Mouse (Mus musculus) forebrain, embryonic 13.5 days (tissue): Measurements from ENCODE around the gene Wnt2. TPM values are rescaled to one million over a fixed set of nuclear protein-coding genes. Genes with fewer than 3 reads are reported as not detected.

Experiments
- ATAC-seq: fragments of 200-750 bp; cut with Nextera tagmentation; 2 replicates; pipeline ENCODE4 v1.8.0; 2017
- H3K27ac ChIP-seq: fragments of 300-500 bp; sonication (generic); 2 replicates; pipeline ENCODE4 v1.5.1; 2015; ENCODE audit warnings: inconsistent platforms, mild to moderate bottlenecking, moderate library complexity
- H3K27me3 ChIP-seq: fragments of 300-500 bp; sonication (generic); 2 replicates; pipeline ENCODE4 v1.6.1; 2015; ENCODE audit warnings: mild to moderate bottlenecking, inconsistent platforms
- H3K36me3 ChIP-seq: fragments of 300-500 bp; sonication (generic); 2 replicates; pipeline ENCODE4 v1.6.1; 2015; ENCODE audit warnings: mild to moderate bottlenecking, inconsistent platforms; ENCODE audit not compliant: poor library complexity, severe bottlenecking
- H3K4me1 ChIP-seq: fragments of 300-500 bp; sonication (generic); 2 replicates; pipeline ENCODE4 v1.6.1; 2015; ENCODE audit warnings: inconsistent platforms
- H3K4me2 ChIP-seq: fragments of 300-500 bp; sonication (generic); 2 replicates; pipeline ENCODE4 v1.6.1; 2015; ENCODE audit warnings: inconsistent platforms, mild to moderate bottlenecking, moderate library complexity
- H3K4me3 ChIP-seq: fragments of 300-500 bp; sonication (generic); 2 replicates; pipeline ENCODE4 v1.5.1; 2015; ENCODE audit warnings: mild to moderate bottlenecking, inconsistent platforms
- H3K9ac ChIP-seq: fragments of 300-500 bp; sonication (generic); 2 replicates; pipeline ENCODE4 v1.6.1; 2015; ENCODE audit warnings: mild to moderate bottlenecking, inconsistent platforms
- H3K9me3 ChIP-seq: fragments of 300-500 bp; sonication (generic); replicated peaks from 2 replicates; pipeline ENCODE4 v1.6.1; 2016; ENCODE audit warnings: inconsistent platforms
- WGBS: fragments of 180-500 bp; shearing (Covaris S2); methylation state at CpG from one replicate; pipeline ENCODE4 v1.1.7; 2015; 5-methylcytosine and 5-hydroxymethylcytosine counted together
- polyA plus RNA-seq: library from polyadenylated mRNA; unstranded; fragments of >200 nt; fragmentation: Nextera tagmentation; extraction: Ambion mirVana; gene quantifications from 2 replicates; pipeline ENCODE4 v1.2.1, GENCODE M21; 2015

Gene Wnt2
- polyA plus RNA-seq, 1 experiment from 2014 or later, result not detected

GRCm38 (mm10) chr6:18024133-18024794 lies 6.1 kb downstream of the Wnt2 start:
- Histone ChIP-seq H3K27me3 (peaks cover 11% of the 10 kb centered on the region), H3K4me2 (no peak overlapping the region), H3K9me3 (no peaks in the 10 kb centered on the region), H3K27ac (no peak overlapping the region), H3K4me3 (no peak overlapping the region), H3K36me3 (no peaks in the 10 kb centered on the region), H3K4me1 (no peaks in the 10 kb centered on the region), H3K9ac (no peak overlapping the region)
- ATAC-seq, result no peak
- 85% methylated on average over 8 of the region's 8 CpGs for WGBS

- H3K9me3 ChIP-seq, result no peaks in the 10 kb centered on the region
- 78% methylated on average over 7 of the region's 7 CpGs for WGBS
- no peak for ATAC-seq
Measured at GRCm38 (mm10) chr6:18013346-18013745, 17.0 kb downstream of the Wnt2 start.

GRCm38 (mm10) chr6:18007356-18007755 lies 23.0 kb downstream of the Wnt2 start:
- no peak overlapping the region for H3K4me2 ChIP-seq
- no peak overlapping the region for H3K9ac ChIP-seq
- H3K4me3 ChIP-seq, result no peak overlapping the region
- no peaks in the 10 kb centered on the region for H3K9me3 ChIP-seq
- H3K4me1 ChIP-seq, result no peaks in the 10 kb centered on the region
- no peak overlapping the region for H3K27ac ChIP-seq
- no peaks in the 10 kb centered on the region for H3K27me3 ChIP-seq
- WGBS, result 90% methylated on average over 3 of the region's 3 CpGs
- no peaks in the 10 kb centered on the region for H3K36me3 ChIP-seq
- no peak for ATAC-seq

More at GRCm38 (mm10) chr6:18013346-18013745, 17.0 kb downstream of the Wnt2 start:
- Histone ChIP-seq H3K4me1 (no peaks in the 10 kb centered on the region), H3K4me3 (no peak overlapping the region), H3K4me2 (no peak overlapping the region), H3K36me3 (no peaks in the 10 kb centered on the region), H3K9ac (no peak overlapping the region), H3K27me3 (no peaks in the 10 kb centered on the region), H3K27ac (no peak overlapping the region)

GRCm38 (mm10) chr6:18002065-18002464 lies 28.3 kb downstream of the Wnt2 start:
- Histone ChIP-seq H3K27ac (no peak overlapping the region), H3K4me2 (no peak overlapping the region), H3K4me1 (no peaks in the 10 kb centered on the region), H3K9ac (no peak overlapping the region), H3K36me3 (no peaks in the 10 kb centered on the region), H3K4me3 (no peak overlapping the region), H3K27me3 (peaks cover 8% of the 10 kb centered on the region; the same call in 1 of the 2 replicates), H3K9me3 (no peaks in the 10 kb centered on the region)
- 90% methylated on average over 6 of the region's 6 CpGs for WGBS
- no peak for ATAC-seq

GRCm38 (mm10) chr6:17998497-17998896 lies 31.9 kb downstream of the Wnt2 start:
- WGBS, result 78% methylated on average over 4 of the region's 4 CpGs

GRCm38 (mm10) chr6:17994956-17995790 lies 35.2 kb downstream of the Wnt2 start:
- H3K4me3 ChIP-seq, result no peak overlapping the region
- WGBS, result 31% methylated on average over 6 of the region's 6 CpGs
- peaks cover 22% of the 10 kb centered on the region for H3K27me3 ChIP-seq
- H3K36me3 ChIP-seq, result no peaks in the 10 kb centered on the region
- ATAC-seq, result peak; percentile 72
- peaks cover 5% of the 10 kb centered on the region for H3K4me1 ChIP-seq
- H3K9me3 ChIP-seq, result no peaks in the 10 kb centered on the region
- no peak overlapping the region for H3K27ac ChIP-seq
- H3K9ac ChIP-seq, result no peak overlapping the region
- no peak overlapping the region for H3K4me2 ChIP-seq

More at GRCm38 (mm10) chr6:17998497-17998896, 31.9 kb downstream of the Wnt2 start:
- no peak for ATAC-seq
- H3K4me3 ChIP-seq, result no peak overlapping the region
- H3K36me3 ChIP-seq, result no peaks in the 10 kb centered on the region
- H3K27me3 ChIP-seq, result peaks cover 16% of the 10 kb centered on the region
- no peak overlapping the region for H3K27ac ChIP-seq
- H3K4me1 ChIP-seq, result peaks cover 5% of the 10 kb centered on the region
- H3K9me3 ChIP-seq, result no peaks in the 10 kb centered on the region
- no peak overlapping the region for H3K9ac ChIP-seq
- no peak overlapping the region for H3K4me2 ChIP-seq

GRCm38 (mm10) chr6:17991625-17992024 lies 38.8 kb downstream of the Wnt2 start:
- Histone ChIP-seq H3K9ac (no peak overlapping the region), H3K4me2 (no peak overlapping the region), H3K27me3 (peaks cover 13% of the 10 kb centered on the region), H3K4me1 (peaks cover 5% of the 10 kb centered on the region), H3K9me3 (no peaks in the 10 kb centered on the region), H3K4me3 (no peak overlapping the region), H3K36me3 (no peaks in the 10 kb centered on the region), H3K27ac (no peak overlapping the region)
- WGBS, result 89% methylated on average over 7 of the region's 7 CpGs
- ATAC-seq, result no peak

- H3K36me3 ChIP-seq, result no peaks in the 10 kb centered on the region
- H3K4me2 ChIP-seq, result no peak overlapping the region
- no peak overlapping the region for H3K27ac ChIP-seq
- no peak overlapping the region for H3K4me3 ChIP-seq
- H3K4me1 ChIP-seq, result peaks cover 5% of the 10 kb centered on the region
- H3K27me3 ChIP-seq, result peaks cover 13% of the 10 kb centered on the region
- WGBS, result 92% methylated on average over 9 of the region's 9 CpGs
- no peak overlapping the region for H3K9ac ChIP-seq
- H3K9me3 ChIP-seq, result no peaks in the 10 kb centered on the region
- ATAC-seq, result no peak
Measured at GRCm38 (mm10) chr6:17990173-17991028, 40.0 kb downstream of the Wnt2 start.

GRCm38 (mm10) chr6:17979361-17979760 lies 51.0 kb downstream of the Wnt2 start:
- Histone ChIP-seq H3K4me2 (no peak overlapping the region), H3K9me3 (no peaks in the 10 kb centered on the region), H3K27ac (no peak overlapping the region), H3K4me1 (no peaks in the 10 kb centered on the region), H3K27me3 (no peaks in the 10 kb centered on the region), H3K36me3 (no peaks in the 10 kb centered on the region), H3K4me3 (no peak overlapping the region), H3K9ac (no peak overlapping the region)
- WGBS, result 84% methylated on average over 1 of the region's 1 CpGs
- ATAC-seq, result no peak

- no peaks in the 10 kb centered on the region for H3K9me3 ChIP-seq
- no peak for ATAC-seq
- no peaks in the 10 kb centered on the region for H3K4me1 ChIP-seq
- H3K27ac ChIP-seq, result no peak overlapping the region
- H3K4me3 ChIP-seq, result no peak overlapping the region
- no peaks in the 10 kb centered on the region for H3K27me3 ChIP-seq
- no peak overlapping the region for H3K9ac ChIP-seq
- H3K36me3 ChIP-seq, result no peaks in the 10 kb centered on the region
- no peak overlapping the region for H3K4me2 ChIP-seq
- WGBS, result 80% methylated on average over 3 of the region's 3 CpGs
Measured at GRCm38 (mm10) chr6:17978881-17979280, 51.5 kb downstream of the Wnt2 start.

GRCm38 (mm10) chr6:17978324-17978723 lies 52.1 kb downstream of the Wnt2 start:
- no peak overlapping the region for H3K4me3 ChIP-seq
- 76% methylated on average over 5 of the region's 5 CpGs for WGBS
- ATAC-seq, result no peak
- H3K27me3 ChIP-seq, result no peaks in the 10 kb centered on the region
- no peak overlapping the region for H3K27ac ChIP-seq
- H3K4me1 ChIP-seq, result no peaks in the 10 kb centered on the region
- no peaks in the 10 kb centered on the region for H3K9me3 ChIP-seq
- no peaks in the 10 kb centered on the region for H3K36me3 ChIP-seq
- no peak overlapping the region for H3K9ac ChIP-seq
- H3K4me2 ChIP-seq, result no peak overlapping the region

GRCm38 (mm10) chr6:17977165-17977564 lies 53.2 kb downstream of the Wnt2 start:
- no peak overlapping the region for H3K27ac ChIP-seq
- H3K9ac ChIP-seq, result no peak overlapping the region
- H3K4me3 ChIP-seq, result no peak overlapping the region
- ATAC-seq, result no peak
- WGBS, result 56% methylated on average over 1 of the region's 1 CpGs
- H3K9me3 ChIP-seq, result no peaks in the 10 kb centered on the region
- no peaks in the 10 kb centered on the region for H3K4me1 ChIP-seq
- no peaks in the 10 kb centered on the region for H3K36me3 ChIP-seq
- H3K4me2 ChIP-seq, result no peak overlapping the region
- no peaks in the 10 kb centered on the region for H3K27me3 ChIP-seq
